Mouse (Mus musculus) c-Kit-positive CD71-positive TER-119-negative erythroid progenitor cells, embryonic 14.5 days (primary cell): Measurements from ENCODE around the gene Gm28305.

Experiments
- DNase-seq: peaks from one replicate; pipeline ENCODE4 v3.0.0-alpha.2; 2013; ENCODE audit warnings: low read depth

Gm28305 gene

GRCm38 (mm10) chr9:104040362-104040761 is at the start of gene Gm28305:
TSS of gene Gm28305 (plus strand) at chr9:104040662.
- no peak for DNase-seq

DNA sequence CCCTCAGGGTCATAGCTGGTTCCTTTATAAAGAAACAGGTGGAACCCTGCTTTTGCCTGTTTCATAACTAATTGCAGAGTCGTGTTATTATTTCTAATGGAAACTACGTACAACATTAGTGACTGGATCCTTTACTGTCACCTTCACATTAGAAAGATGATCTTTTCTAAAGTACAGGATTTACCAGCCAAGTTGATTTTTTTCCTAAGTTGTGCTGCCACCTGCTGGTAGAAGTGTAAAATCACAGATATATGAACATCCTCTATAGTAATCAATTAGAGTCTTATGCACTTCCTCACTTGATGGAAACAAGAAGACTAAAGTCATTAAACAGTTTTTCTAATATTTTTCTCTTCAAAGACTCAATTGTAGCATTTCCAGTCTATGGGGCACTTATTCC is 44.0 kb upstream of the Gm28305 start:
- peak; percentile 42 for DNase-seq

GRCm38 (mm10) chr9:104000601-104001000 is 39.9 kb upstream of the Gm28305 start:
- DNase-seq: no peak

DNA sequence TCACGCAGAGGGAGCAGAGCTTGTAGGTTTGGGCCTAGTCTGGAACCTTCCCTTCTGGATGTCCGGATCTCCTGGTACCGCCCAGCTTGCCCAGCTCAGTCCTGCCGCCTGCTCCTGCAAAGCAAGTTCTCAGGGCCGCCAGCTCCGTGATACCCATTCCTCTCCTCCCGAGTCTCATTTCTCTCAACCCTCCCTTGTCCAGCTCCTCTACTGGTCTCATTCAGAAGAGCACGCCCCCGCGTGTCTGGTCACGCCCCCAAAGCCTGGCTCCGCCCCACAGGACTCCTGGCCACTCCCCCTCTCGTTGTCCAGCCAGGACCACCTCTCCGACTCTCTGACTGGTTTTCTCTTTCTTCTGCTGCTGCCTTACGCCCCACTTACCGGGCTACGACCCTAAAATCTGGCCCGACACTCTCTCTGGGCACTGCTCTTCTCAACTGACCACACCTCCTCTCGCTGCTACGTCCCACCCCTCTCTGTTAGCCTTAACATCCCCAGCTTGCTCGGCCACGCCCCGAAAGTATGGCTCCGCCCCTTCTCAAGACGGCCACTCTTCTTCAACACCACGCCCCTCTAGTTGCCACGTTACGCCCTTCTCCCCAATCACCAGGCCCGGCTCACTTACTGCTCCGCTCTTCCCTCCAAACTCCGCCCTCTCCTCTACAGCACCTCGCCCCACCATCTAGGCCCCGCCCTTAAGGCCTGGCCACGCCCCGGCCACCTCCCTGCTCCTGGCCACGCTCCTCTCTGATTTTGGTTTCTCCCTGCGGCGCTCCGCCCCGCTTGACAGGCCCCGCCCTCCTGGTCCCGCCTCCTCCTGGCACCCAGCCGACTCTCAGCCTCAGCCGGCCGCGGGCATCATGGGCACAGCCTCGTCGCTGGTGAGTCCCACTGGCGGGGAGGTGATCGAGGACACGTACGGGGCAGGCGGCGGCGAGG is 38.3 kb upstream of the Gm28305 start, which contains the start of gene Nphp3:
Gene Nphp3 (plus strand): TSS at position 624 of the 939 bp plus-strand sequence.
- DNase-seq: peak; percentile 95

GRCm38 (mm10) chr9:104002913-104003330 is 37.5 kb upstream of the Gm28305 start:
- peak; percentile 33 for DNase-seq

DNA sequence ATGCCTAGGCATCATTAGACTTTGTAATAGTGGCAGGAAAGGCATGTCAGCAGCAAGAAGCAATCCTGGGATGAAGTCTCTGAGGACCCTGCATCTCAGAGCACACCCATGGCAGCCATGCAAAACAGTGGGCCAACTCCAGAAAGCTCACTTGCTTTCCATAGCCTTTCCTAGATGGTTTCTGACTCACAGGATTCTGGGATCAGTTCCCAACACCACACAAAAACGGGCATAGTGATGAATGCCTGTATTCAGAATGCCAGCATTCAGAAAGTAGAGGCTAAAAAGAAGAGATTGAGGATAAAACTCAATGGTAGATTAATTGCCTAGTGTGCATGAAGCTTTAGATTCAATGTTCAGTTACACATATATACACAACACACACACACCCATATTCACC is 25.9 kb upstream of the Gm28305 start:
- no peak for DNase-seq

DNA sequence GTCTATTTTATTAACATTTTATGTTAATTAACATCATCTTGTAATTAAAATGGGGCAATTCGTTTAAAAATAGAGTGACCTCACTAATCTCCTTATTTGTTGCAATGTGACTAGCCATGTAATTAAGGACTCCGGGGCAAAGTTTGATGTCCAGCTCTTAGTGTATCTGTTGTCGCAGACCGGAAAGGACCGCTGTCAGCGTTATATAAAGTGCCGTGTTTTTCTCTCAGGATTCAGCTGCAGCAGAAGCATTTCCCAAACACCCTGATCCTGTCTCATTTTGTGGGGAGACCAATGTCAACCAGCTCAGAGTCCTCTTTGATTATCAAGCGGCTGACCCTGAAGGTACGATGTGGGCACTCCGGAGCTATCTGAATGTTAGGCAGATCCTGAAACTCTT is 19.4 kb upstream of the Gm28305 start:
- DNase-seq: no peak

GRCm38 (mm10) chr9:104027186-104027585 is 13.3 kb upstream of the Gm28305 start:
- DNase-seq: no peak

- no peak for DNase-seq
These were observed 10.6 kb upstream of the Gm28305 start for GRCm38 (mm10) chr9:104029861-104030260.

DNA sequence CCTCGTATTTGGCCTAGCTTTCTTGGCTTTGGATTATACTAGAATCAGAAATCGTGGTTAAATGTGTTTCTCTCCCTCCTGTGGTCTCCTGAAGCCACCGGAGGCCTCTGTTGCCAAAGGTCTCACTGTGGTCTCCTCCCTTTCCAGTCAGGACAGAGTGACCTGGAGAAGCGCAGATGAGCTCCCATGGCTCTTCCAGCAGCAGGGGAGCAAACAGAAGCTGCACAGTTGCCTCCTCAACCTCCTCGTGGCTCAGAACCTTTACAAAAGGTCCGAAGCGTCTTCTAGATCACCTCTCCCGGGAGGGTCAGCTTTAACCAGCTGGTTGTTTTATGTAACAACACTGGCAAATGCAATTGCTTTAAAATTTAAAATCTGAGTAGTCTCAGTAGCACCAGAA is 6.2 kb upstream of the Gm28305 start:
- no peak for DNase-seq

- no peak for DNase-seq
These were observed 5.7 kb upstream of the Gm28305 start for GRCm38 (mm10) chr9:104034718-104035117.

DNA sequence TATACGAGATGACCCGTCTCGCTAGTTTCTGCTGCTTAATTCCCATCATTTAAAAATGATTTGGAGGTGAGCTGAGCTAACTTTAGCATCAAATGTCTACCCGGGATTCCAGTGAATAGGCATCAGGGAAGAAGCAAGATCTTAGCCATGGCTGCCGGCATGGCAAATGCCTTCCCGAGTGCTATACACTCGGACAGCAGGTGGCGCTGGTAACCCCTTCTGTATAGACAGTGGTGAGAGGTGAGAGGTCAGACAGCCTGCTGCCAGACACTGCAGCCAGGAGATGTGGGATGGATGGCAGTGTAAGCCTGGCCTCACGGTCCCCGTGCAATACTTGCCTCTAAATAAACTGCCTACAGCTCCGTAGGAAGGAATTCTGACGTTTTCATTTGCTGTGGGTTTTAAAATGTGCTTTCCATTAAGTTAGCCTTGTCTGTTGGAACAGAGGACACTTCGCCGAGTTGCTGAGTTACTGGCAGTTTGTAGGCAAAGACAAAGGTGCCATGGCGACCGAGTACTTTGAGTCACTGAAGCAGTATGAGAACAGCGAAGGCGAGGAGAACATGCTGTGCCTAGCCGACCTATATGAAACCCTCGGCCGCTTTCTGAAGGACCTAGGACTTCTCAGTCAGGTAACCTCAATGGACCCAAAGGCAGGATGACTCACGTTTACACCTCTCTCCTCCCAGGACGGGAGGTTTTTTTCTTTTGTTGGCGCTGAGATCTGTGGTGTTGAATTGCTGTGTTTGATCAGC is 5.0 kb upstream of the Gm28305 start:
- peak; percentile 53 for DNase-seq

GRCm38 (mm10) chr9:104038266-104038665 is 2.2 kb upstream of the Gm28305 start:
- no peak for DNase-seq

GRCm38 (mm10) chr9:104039031-104039695 is 1.3 kb upstream of the Gm28305 start:
- DNase-seq: no peak

DNA sequence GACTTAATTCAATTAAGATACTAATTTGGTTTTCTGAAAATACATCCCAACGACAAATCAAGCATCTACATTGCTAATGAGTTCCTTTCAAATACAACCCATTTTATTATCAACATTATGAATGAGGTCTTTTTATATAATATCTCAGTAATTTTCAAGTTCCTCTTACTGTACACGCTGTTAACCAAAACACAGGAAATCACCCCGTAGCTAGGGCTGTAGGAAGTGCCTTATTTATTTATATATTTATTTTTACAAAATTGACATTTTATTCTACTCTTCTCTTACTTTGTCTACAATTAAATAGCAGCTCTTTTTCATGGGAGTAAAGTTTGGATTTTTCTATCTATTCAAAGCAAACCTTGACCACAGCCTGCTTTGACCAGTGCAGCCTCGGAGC is 720 bp upstream of the Gm28305 start:
- DNase-seq: no peak

DNA sequence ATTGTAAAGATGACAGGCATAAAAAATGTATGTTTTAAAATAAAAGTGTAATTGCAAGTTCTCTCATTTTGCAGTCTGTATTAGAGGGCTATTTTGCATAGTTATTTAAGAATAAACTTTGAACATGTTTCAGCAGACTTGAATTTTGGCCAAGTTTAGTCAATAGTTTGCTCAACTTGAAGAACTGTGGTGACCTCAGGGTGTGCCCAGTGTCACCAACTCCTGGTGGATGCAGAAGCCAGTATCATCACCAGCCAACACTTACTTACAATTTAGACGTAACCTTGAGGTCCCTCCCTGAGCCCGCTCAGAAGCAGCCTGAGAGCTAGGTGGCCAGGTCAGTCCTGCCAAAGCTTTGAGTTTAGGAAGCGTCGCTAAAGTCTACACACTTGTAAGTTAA is 3.2 kb downstream of the Gm28305 start:
- DNase-seq: no peak

DNA sequence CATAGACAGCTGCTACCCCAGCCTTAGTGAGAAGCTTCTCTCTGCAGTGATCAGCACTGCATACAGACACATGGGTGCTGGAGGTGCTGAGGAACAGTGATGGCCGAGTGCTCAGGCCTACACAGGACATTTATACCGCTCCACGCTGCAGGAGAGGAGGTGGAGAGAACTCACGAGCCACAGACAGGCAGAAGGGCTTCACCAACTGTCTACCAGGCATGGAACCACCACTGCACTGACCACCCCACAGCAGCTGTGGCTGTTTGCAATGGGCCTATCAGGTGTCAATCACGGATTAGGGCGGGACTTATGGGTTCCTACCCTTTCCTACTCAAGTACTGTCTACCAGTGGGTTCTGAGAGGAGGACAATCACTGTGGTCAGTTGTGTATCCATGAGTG is 10.6 kb downstream of the Gm28305 start:
- no peak for DNase-seq

DNA sequence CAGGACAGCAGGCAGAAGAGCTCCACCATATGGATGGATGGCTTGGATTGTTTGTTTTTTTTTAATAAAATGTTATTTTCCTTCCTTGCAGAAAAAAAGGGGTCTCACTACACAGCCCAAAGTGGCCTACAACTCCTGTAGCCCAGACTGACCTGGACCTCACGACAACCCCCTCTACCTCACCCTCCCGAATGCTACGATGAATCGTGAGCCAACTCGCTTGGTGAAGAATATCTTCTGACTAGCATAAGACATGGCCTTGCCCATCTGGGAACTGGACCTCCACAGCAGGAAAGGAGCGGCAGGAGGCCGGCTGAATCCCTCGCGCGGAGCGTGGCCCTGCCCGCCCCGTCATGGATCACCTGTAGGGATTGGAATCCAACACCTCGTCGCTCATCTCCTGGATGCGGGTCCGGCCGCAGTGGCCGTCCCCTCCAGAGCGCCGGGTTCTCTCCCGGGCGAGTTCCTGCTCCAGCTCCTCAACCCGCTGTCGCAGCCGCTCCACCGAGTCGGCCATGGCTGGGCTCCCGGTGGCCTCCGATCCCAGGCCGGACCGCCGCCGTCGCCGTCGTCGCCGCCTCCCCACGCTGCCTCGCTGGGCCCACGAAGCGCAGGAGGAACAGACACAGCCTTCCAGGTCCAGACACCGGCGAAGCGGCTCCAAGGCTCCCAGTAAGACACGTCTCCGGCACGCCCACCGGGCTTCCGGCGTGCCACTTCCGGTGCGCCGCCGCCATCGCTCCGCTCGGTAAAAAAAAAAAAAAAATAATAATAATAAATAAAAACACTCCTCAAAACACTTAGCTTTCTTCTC is 22.2 kb downstream of the Gm28305 start, which contains the start of gene Uba5:
Gene Uba5 (minus strand): TSS at position 705 of the 814 bp plus-strand sequence.
- DNase-seq: no peak

GRCm38 (mm10) chr9:104063244-104063961 is 22.9 kb downstream of the Gm28305 start, which contains the start of gene Acad11:
TSS of gene Acad11 (plus strand) at chr9:104063377.
- DNase-seq: peak; percentile 86

DNA sequence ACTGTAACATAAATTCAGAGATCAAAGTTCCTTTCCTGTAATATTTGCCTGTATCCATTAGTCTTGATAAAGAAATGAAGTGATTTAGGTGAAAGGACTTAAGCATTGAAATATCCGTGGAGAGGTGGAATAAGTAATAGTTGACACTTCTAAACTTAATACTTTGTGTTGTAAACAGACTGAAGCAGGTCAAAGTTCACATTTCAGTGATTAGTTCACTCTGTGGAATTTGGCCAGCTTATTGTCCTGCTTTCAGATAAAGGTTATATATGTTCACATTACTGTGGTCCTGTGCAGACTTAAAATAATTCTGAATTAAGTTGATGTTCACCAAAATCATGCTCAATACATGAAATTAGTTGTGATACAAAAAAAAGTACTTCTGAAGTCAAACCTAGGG is 24.1 kb downstream of the Gm28305 start:
- DNase-seq: no peak

GRCm38 (mm10) chr9:104070241-104070640 is 29.8 kb downstream of the Gm28305 start:
- no peak for DNase-seq
